Mouse (Mus musculus) thymus, adult 2 months (tissue): ENCODE measurements at regions not wholly inside any gene's neighbourhood (a gene's known extent, or its start where the extent isn't known, plus 50 kb on each side); places are given as distances from the start of the nearest gene placed in this dataset.

Experiments used
- DNase-seq: peaks from one replicate; pipeline ENCODE4 v3.0.0; 2021
- H3K27ac ChIP-seq: fragments of 200-500 bp; 2 replicates; pipeline ENCODE4 v1.5.1; 2012; ENCODE audit warnings: low read length, control low read depth; ENCODE audit not compliant: control insufficient read depth, insufficient read depth
- H3K27me3 ChIP-seq: fragments of 200-500 bp; 2 replicates; pipeline ENCODE4 v1.6.1; 2012; ENCODE audit warnings: mild to moderate bottlenecking, low read length, moderate library complexity, mixed read lengths; ENCODE audit not compliant: control insufficient read depth, insufficient read depth
- H3K36me3 ChIP-seq: fragments of 200-500 bp; 2 replicates; pipeline ENCODE4 v1.6.1; 2012; ENCODE audit warnings: mild to moderate bottlenecking, low read length, moderate library complexity; ENCODE audit not compliant: control insufficient read depth, insufficient read depth
- H3K4me1 ChIP-seq: fragments of 200-500 bp; replicated peaks from 2 replicates; pipeline ENCODE4 v1.6.1; 2012; ENCODE audit warnings: low read length; ENCODE audit not compliant: control insufficient read depth, insufficient read depth
- H3K4me3 ChIP-seq: fragments of 200-500 bp; 2 replicates; pipeline ENCODE4 v1.5.1; 2012; ENCODE audit warnings: mild to moderate bottlenecking, low read length, control low read depth, moderate library complexity; ENCODE audit not compliant: control insufficient read depth, insufficient read depth
- CTCF ChIP-seq: fragments of 200-500 bp; IDR thresholded peaks from 2 replicates; pipeline ENCODE4 v1.5.1; 2012; ENCODE audit warnings: mild to moderate bottlenecking, control low read depth, low read length, moderate library complexity, borderline replicate concordance; ENCODE audit not compliant: control insufficient read depth, poor library complexity, insufficient read depth; ENCODE audit errors: extremely low read depth
- POLR2A ChIP-seq: fragments of 200-500 bp; IDR thresholded peaks from 2 replicates; pipeline ENCODE4 v1.6.1; 2012; ENCODE audit warnings: mild to moderate bottlenecking, low read length, control low read depth, moderate library complexity; ENCODE audit not compliant: control insufficient read depth, poor library complexity, insufficient read depth; ENCODE audit errors: extremely low read depth
- WGBS: fragments of 180-500 bp; shearing (Covaris S2); methylation state at CpG from one replicate; pipeline ENCODE4 v1.1.7; 2018; 5-methylcytosine and 5-hydroxymethylcytosine counted together

GRCm38 (mm10) chr19:37809666-37810065, 112.1 kb downstream of the Cyp26a1 start:
- DNase-seq = no peak
- no peak for TF ChIP-seq POLR2A
- no peak for TF ChIP-seq CTCF
- Histone ChIP-seq H3K4me1 (no peaks in the 10 kb centered on the region), H3K36me3 (no peaks in the 10 kb centered on the region), H3K4me3 (no peak overlapping the region), H3K27me3 (no peaks in the 10 kb centered on the region), H3K27ac (no peak overlapping the region)
- 55% methylated on average over 11 of the region's 11 CpGs for WGBS

GRCm38 (mm10) chr19:37814089-37815073, 116.8 kb downstream of the Cyp26a1 start:
- WGBS = 22% methylated on average over 19 of the region's 19 CpGs

GRCm38 (mm10) chr19:37815627-37816026, 118.0 kb downstream of the Cyp26a1 start:
- DNase-seq = no peak
- Histone ChIP-seq H3K27ac (no peak overlapping the region), H3K4me3 (no peak overlapping the region), H3K36me3 (no peaks in the 10 kb centered on the region), H3K4me1 (no peaks in the 10 kb centered on the region), H3K27me3 (no peaks in the 10 kb centered on the region)
- 82% methylated on average over 2 of the region's 2 CpGs for WGBS
- TF ChIP-seq POLR2A (no peak), CTCF (no peak)

More at GRCm38 (mm10) chr19:37814089-37815073, 116.8 kb downstream of the Cyp26a1 start:
- no peak for DNase-seq
- no peaks in the 10 kb centered on the region for H3K4me1 ChIP-seq
- no peaks in the 10 kb centered on the region for H3K27me3 ChIP-seq
- H3K36me3 ChIP-seq = no peaks in the 10 kb centered on the region
- TF ChIP-seq POLR2A (no peak), CTCF (no peak)
- no peak overlapping the region for H3K27ac ChIP-seq
- no peak overlapping the region for H3K4me3 ChIP-seq

- no peaks in the 10 kb centered on the region for H3K27me3 ChIP-seq
- no peaks in the 10 kb centered on the region for H3K36me3 ChIP-seq
- no peak for DNase-seq
- H3K4me1 ChIP-seq = no peaks in the 10 kb centered on the region
- no peak overlapping the region for H3K27ac ChIP-seq
- 8% methylated on average over 3 of the region's 3 CpGs for WGBS
- no peak for TF ChIP-seq POLR2A
- TF ChIP-seq CTCF = no peak
- H3K4me3 ChIP-seq = no peak overlapping the region
These were observed 123.6 kb downstream of the Cyp26a1 start for GRCm38 (mm10) chr19:37821243-37821642.

- TF ChIP-seq CTCF (no peak), POLR2A (no peak)
- Histone ChIP-seq H3K4me3 (no peak overlapping the region), H3K36me3 (no peaks in the 10 kb centered on the region), H3K27me3 (no peaks in the 10 kb centered on the region), H3K4me1 (no peaks in the 10 kb centered on the region), H3K27ac (no peak overlapping the region)
- no peak for DNase-seq
- WGBS = 81% methylated on average over 3 of the region's 3 CpGs
These were observed 124.1 kb downstream of the Cyp26a1 start for GRCm38 (mm10) chr19:37821671-37822190.

- no peak for TF ChIP-seq CTCF
- TF ChIP-seq POLR2A = no peak
- WGBS = 89% methylated on average over 5 of the region's 5 CpGs
- H3K4me1 ChIP-seq = no peaks in the 10 kb centered on the region
These were observed 126.6 kb downstream of the Cyp26a1 start for GRCm38 (mm10) chr19:37824155-37824554.

GRCm38 (mm10) chr19:37831406-37831805, 133.8 kb downstream of the Cyp26a1 start:
- Histone ChIP-seq H3K4me3 (no peak overlapping the region), H3K36me3 (no peaks in the 10 kb centered on the region), H3K27ac (no peak overlapping the region), H3K4me1 (no peaks in the 10 kb centered on the region), H3K27me3 (no peaks in the 10 kb centered on the region)
- no peak for DNase-seq
- TF ChIP-seq POLR2A (no peak), CTCF (no peak)

More at GRCm38 (mm10) chr19:37824155-37824554, 126.6 kb downstream of the Cyp26a1 start:
- no peak overlapping the region for H3K27ac ChIP-seq
- no peak for DNase-seq
- H3K36me3 ChIP-seq = no peaks in the 10 kb centered on the region
- H3K4me3 ChIP-seq = no peak overlapping the region
- no peaks in the 10 kb centered on the region for H3K27me3 ChIP-seq
